Mouse (Mus musculus): Measurements from ENCODE around the gene Rab6a. TPM values are rescaled to one million over a fixed set of nuclear protein-coding genes. Genes with fewer than 3 reads are reported as not detected.
A peak's percentile ranks its signal among the peaks of the same experiment; 100 is the strongest.
"Not testable (repeated sequence)": the region's sequence is repeated elsewhere in the genome, so short reads cannot be mapped to it uniquely, and the experiment has no call there.

The Rab6a gene
- total RNA-seq (2014; rRNA removed) (241 and 270 TPM in 2 replicates), polyA plus RNA-seq (2015; fragmentation: Nextera tagmentation; extraction: Ambion mirVana) (323 and 336 TPM in 2 replicates)

GRCm38 (mm10) chr7:100607214-100608129 lies at the start of gene Rab6a:
Gene Rab6a, plus strand, starts transcription at chr7:100607410.
- Histone ChIP-seq H3K9me3 (ENCODE audit: low read length) (no peaks in the 10 kb centered on the region), H3K4me3 (ENCODE audit: low read length) (peak within 1 kb of the TSS; percentile 76), H3K4me1 (ENCODE audit: insufficient read depth, low read length) (peaks cover 5% of the 10 kb centered on the region; the same call in 1 of the 2 replicates), H3K9ac (replicated peaks; ENCODE audit: low read length) (peak within 1 kb of the TSS; percentile 95), H3K36me3 (ENCODE audit: insufficient read depth, low read length) (no peaks in the 10 kb centered on the region), H3K4me2 (ENCODE audit: low read depth, low read length) (peak within 1 kb of the TSS; percentile 73), H3K27ac (peak within 1 kb of the TSS; percentile 97), H3K27me3 (ENCODE audit: insufficient read depth, low read length) (no peaks in the 10 kb centered on the region)
- under 1% methylated on average over 102 of the region's 105 CpGs for WGBS
- peak; percentile 99 for DNase-seq (ENCODE audit: low spot score)
- no peak; the same call in none of the 2 replicates for TF ChIP-seq CTCF (IDR thresholded peaks at IDR 0.05; ENCODE audit: low read depth)
- peak; percentile 98 for ATAC-seq

GRCm38 (mm10) chr7:100559331-100559730 lies 47.9 kb upstream of the Rab6a start:
- no peak for DNase-seq (ENCODE audit: low spot score)
- Histone ChIP-seq H3K27me3 (ENCODE audit: insufficient read depth, low read length) (no peaks in the 10 kb centered on the region), H3K9ac (replicated peaks; ENCODE audit: low read length) (no peak overlapping the region), H3K4me3 (ENCODE audit: low read length) (no peak overlapping the region), H3K27ac (no peak overlapping the region), H3K36me3 (ENCODE audit: insufficient read depth, low read length) (no peaks in the 10 kb centered on the region; the same call in 1 of the 2 replicates), H3K4me2 (ENCODE audit: low read depth, low read length) (no peak overlapping the region), H3K4me1 (ENCODE audit: insufficient read depth, low read length) (peaks cover 5% of the 10 kb centered on the region; the same call in 1 of the 2 replicates), H3K9me3 (ENCODE audit: low read length) (no peaks in the 10 kb centered on the region)
- no peak for ATAC-seq
- 82% methylated on average over 4 of the region's 4 CpGs for WGBS
- no peak for TF ChIP-seq CTCF (IDR thresholded peaks at IDR 0.05; ENCODE audit: low read depth)

GRCm38 (mm10) chr7:100561861-100562587 lies 45.2 kb upstream of the Rab6a start:
- no peaks in the 10 kb centered on the region for H3K4me1 ChIP-seq (ENCODE audit: insufficient read depth, low read length)
- no peaks in the 10 kb centered on the region for H3K27me3 ChIP-seq (ENCODE audit: insufficient read depth, low read length)
- WGBS: 59% methylated on average over 11 of the region's 11 CpGs
- ATAC-seq: 0 out of 2 replicates have a peak, but pooled peaks have one; percentile 56
- no peaks in the 10 kb centered on the region for H3K9me3 ChIP-seq (ENCODE audit: low read length)
- H3K36me3 ChIP-seq (ENCODE audit: insufficient read depth, low read length): no peaks in the 10 kb centered on the region; the same call in 1 of the 2 replicates
- no peak overlapping the region for H3K4me2 ChIP-seq (ENCODE audit: low read depth, low read length)
- peak overlapping the region; percentile 64 for H3K27ac ChIP-seq
- no peak overlapping the region for H3K9ac ChIP-seq (replicated peaks; ENCODE audit: low read length)
- DNase-seq (ENCODE audit: low spot score): no peak
- TF ChIP-seq CTCF (IDR thresholded peaks at IDR 0.05; ENCODE audit: low read depth): no peak
- no peak overlapping the region for H3K4me3 ChIP-seq (ENCODE audit: low read length)

- not testable (repeated sequence) for H3K9me3 ChIP-seq (ENCODE audit: low read length); H3K27ac ChIP-seq; H3K36me3 ChIP-seq (ENCODE audit: insufficient read depth, low read length); H3K4me2 ChIP-seq (ENCODE audit: low read depth, low read length); H3K4me1 ChIP-seq (ENCODE audit: insufficient read depth, low read length); ATAC-seq; H3K4me3 ChIP-seq (ENCODE audit: low read length); DNase-seq (ENCODE audit: low spot score); H3K27me3 ChIP-seq (ENCODE audit: insufficient read depth, low read length); H3K9ac ChIP-seq (replicated peaks; ENCODE audit: low read length)
- WGBS: 75% methylated on average over 5 of the region's 5 CpGs
Measured at GRCm38 (mm10) chr7:100567238-100567637, 40.0 kb upstream of the Rab6a start.

GRCm38 (mm10) chr7:100569907-100570306 lies 37.3 kb upstream of the Rab6a start:
- H3K27me3 ChIP-seq (ENCODE audit: insufficient read depth, low read length): no peaks in the 10 kb centered on the region
- H3K4me2 ChIP-seq (ENCODE audit: low read depth, low read length): no peak overlapping the region
- no peak for ATAC-seq
- no peak overlapping the region for H3K27ac ChIP-seq
- H3K4me1 ChIP-seq (ENCODE audit: insufficient read depth, low read length): no peaks in the 10 kb centered on the region
- no peak overlapping the region for H3K9ac ChIP-seq (replicated peaks; ENCODE audit: low read length)
- TF ChIP-seq CTCF (IDR thresholded peaks at IDR 0.05; ENCODE audit: low read depth): no peak
- no peaks in the 10 kb centered on the region for H3K9me3 ChIP-seq (ENCODE audit: low read length)
- no peak overlapping the region for H3K4me3 ChIP-seq (ENCODE audit: low read length)
- no peak for DNase-seq (ENCODE audit: low spot score)
- H3K36me3 ChIP-seq (ENCODE audit: insufficient read depth, low read length): no peaks in the 10 kb centered on the region

GRCm38 (mm10) chr7:100570930-100571715 lies 36.1 kb upstream of the Rab6a start:
- WGBS: 85% methylated on average over 3 of the region's 3 CpGs
- no peaks in the 10 kb centered on the region for H3K27me3 ChIP-seq (ENCODE audit: insufficient read depth, low read length)
- no peak for TF ChIP-seq CTCF (IDR thresholded peaks at IDR 0.05; ENCODE audit: low read depth)

More at GRCm38 (mm10) chr7:100570930-100571715, 36.1 kb upstream of the Rab6a start:
- no peaks in the 10 kb centered on the region for H3K36me3 ChIP-seq (ENCODE audit: insufficient read depth, low read length)
- no peak overlapping the region for H3K4me2 ChIP-seq (ENCODE audit: low read depth, low read length)
- no peaks in the 10 kb centered on the region for H3K9me3 ChIP-seq (ENCODE audit: low read length)
- H3K9ac ChIP-seq (replicated peaks; ENCODE audit: low read length): no peak overlapping the region
- ATAC-seq (no peak), DNase-seq (ENCODE audit: low spot score) (no peak)
- H3K4me3 ChIP-seq (ENCODE audit: low read length): no peak overlapping the region
- no peaks in the 10 kb centered on the region for H3K4me1 ChIP-seq (ENCODE audit: insufficient read depth, low read length)
- H3K27ac ChIP-seq: no peak overlapping the region

All from hindbrain, postnatal 0 days (tissue).